Mouse (Mus musculus): Measurements from ENCODE around the gene Lor.

The Lor gene

GRCm38 (mm10) chr3:92083042-92083441 lies at the start of gene Lor:
Gene Lor, minus strand, starts transcription at chr3:92083142.
- DNase-seq: no peak

GRCm38 (mm10) chr3:92123847-92124246 lies 40.9 kb upstream of the Lor start, which contains the start of gene Prr9:
Gene Prr9, minus strand, starts transcription at chr3:92123947.
- no peak for DNase-seq

GRCm38 (mm10) chr3:92120902-92121301 lies 38.0 kb upstream of the Lor start:
- DNase-seq: no peak

- DNase-seq: no peak
Measured at GRCm38 (mm10) chr3:92117930-92118329, 35.0 kb upstream of the Lor start.

GRCm38 (mm10) chr3:92111526-92111925 lies 28.6 kb upstream of the Lor start:
- no peak for DNase-seq

GRCm38 (mm10) chr3:92110790-92111189 lies 27.8 kb upstream of the Lor start:
- DNase-seq: no peak

GRCm38 (mm10) chr3:92106582-92106981 lies 23.6 kb upstream of the Lor start:
- DNase-seq: no peak

GRCm38 (mm10) chr3:92081285-92081931 lies 1.5 kb downstream of the Lor start:
- DNase-seq: peak; percentile 61

- peak; percentile 52 for DNase-seq
Measured at GRCm38 (mm10) chr3:92080462-92081284, 2.3 kb downstream of the Lor start.

GRCm38 (mm10) chr3:92050382-92051054 lies 32.4 kb downstream of the Lor start:
- DNase-seq: no peak

- no peak for DNase-seq
Measured at GRCm38 (mm10) chr3:92033892-92034291, 49.0 kb downstream of the Lor start.

GRCm38 (mm10) chr3:92033203-92033602 lies 49.7 kb downstream of the Lor start:
- no peak for DNase-seq
